Mouse (Mus musculus) heart, postnatal 25 days (tissue): ENCODE data around the gene Sdk1. TPM values are rescaled to one million over a fixed set of nuclear protein-coding genes. Genes with fewer than 3 reads are reported as not detected.

Experiments used
- DNase-seq: peaks from one replicate; pipeline ENCODE4 v3.0.0; 2022; ENCODE audit warnings: low spot score
- intact Hi-C: fragments of 180-260 bp; cut with DNase I; formaldehyde crosslinking; loops from one replicate; pipeline ENCODE4 v1.15.1; 2025
- total RNA-seq, 2 experiments: library from RNA; stranded (reverse); gene quantifications; 2 replicates each; pipeline ENCODE4 v1.2.3; 2021

The Sdk1 gene
- total RNA-seq, 2 experiments from 2014 or later: 1.5 to 2.2 TPM

- intact Hi-C loops: no loop called here
- no peak for DNase-seq
Observed at GRCm38 (mm10) chr5:141415644-141416243, 174.5 kb downstream of the Sdk1 start.

GRCm38 (mm10) chr5:141428132-141428531 is 186.8 kb downstream of the Sdk1 start:
- intact Hi-C loops: no loop called here
- no peak for DNase-seq

GRCm38 (mm10) chr5:141433286-141433685 is 192.0 kb downstream of the Sdk1 start:
- DNase-seq: no peak
- intact Hi-C loops: no loop called here

- intact Hi-C loops: no loop called here
- no peak for DNase-seq
Observed at GRCm38 (mm10) chr5:141447247-141447646, 206.0 kb downstream of the Sdk1 start.

GRCm38 (mm10) chr5:141463417-141463816 is 222.1 kb downstream of the Sdk1 start:
- intact Hi-C loops: no loop called here
- no peak for DNase-seq

GRCm38 (mm10) chr5:141468821-141469220 is 227.5 kb downstream of the Sdk1 start:
- DNase-seq: no peak
- intact Hi-C loops: no loop called here

- intact Hi-C loops: no loop called here
Observed at GRCm38 (mm10) chr5:141505281-141505680, 264.0 kb downstream of the Sdk1 start.

GRCm38 (mm10) chr5:141506344-141506743 is 265.1 kb downstream of the Sdk1 start:
- intact Hi-C loops: no loop called here

More at GRCm38 (mm10) chr5:141505281-141505680, 264.0 kb downstream of the Sdk1 start:
- no peak for DNase-seq

GRCm38 (mm10) chr5:141524801-141525715 is 283.8 kb downstream of the Sdk1 start:
- no peak for DNase-seq
- intact Hi-C loops: no loop called here

More at GRCm38 (mm10) chr5:141506344-141506743, 265.1 kb downstream of the Sdk1 start:
- DNase-seq: no peak

GRCm38 (mm10) chr5:141540193-141540592 is 298.9 kb downstream of the Sdk1 start:
- DNase-seq: no peak
- intact Hi-C loops: no loop called here

- intact Hi-C loops: no loop called here
Observed at GRCm38 (mm10) chr5:141542890-141543666, 301.8 kb downstream of the Sdk1 start.

GRCm38 (mm10) chr5:141553444-141553843 is 312.2 kb downstream of the Sdk1 start:
- DNase-seq: no peak
- intact Hi-C loops: no loop called here

More at GRCm38 (mm10) chr5:141542890-141543666, 301.8 kb downstream of the Sdk1 start:
- no peak for DNase-seq

- intact Hi-C loops: no loop called here
Observed at GRCm38 (mm10) chr5:141558731-141559130, 317.4 kb downstream of the Sdk1 start.

GRCm38 (mm10) chr5:141560325-141560724 is 319.0 kb downstream of the Sdk1 start:
- intact Hi-C loops: no loop called here
- no peak for DNase-seq

More at GRCm38 (mm10) chr5:141558731-141559130, 317.4 kb downstream of the Sdk1 start:
- DNase-seq: no peak

GRCm38 (mm10) chr5:141561989-141562560 is 320.8 kb downstream of the Sdk1 start:
- intact Hi-C loops: no loop called here

GRCm38 (mm10) chr5:141564197-141564596 is 322.9 kb downstream of the Sdk1 start:
- intact Hi-C loops: no loop called here
- no peak for DNase-seq

More at GRCm38 (mm10) chr5:141561989-141562560, 320.8 kb downstream of the Sdk1 start:
- DNase-seq: no peak

GRCm38 (mm10) chr5:141568106-141568505 is 326.8 kb downstream of the Sdk1 start:
- intact Hi-C loops: no loop called here
- no peak for DNase-seq

GRCm38 (mm10) chr5:141570442-141570841 is 329.2 kb downstream of the Sdk1 start:
- intact Hi-C loops: no loop called here
- no peak for DNase-seq

GRCm38 (mm10) chr5:141574263-141574662 is 333.0 kb downstream of the Sdk1 start:
- DNase-seq: peak; percentile 8
- intact Hi-C loops: no loop called here

GRCm38 (mm10) chr5:141591246-141591645 is 350.0 kb downstream of the Sdk1 start:
- intact Hi-C loops: no loop called here
- DNase-seq: no peak
